Mouse (Mus musculus): ENCODE results near the gene Troap. TPM values are rescaled to one million over a fixed set of nuclear protein-coding genes. Genes with fewer than 3 reads are reported as not detected.

The Troap gene
- polyA plus RNA-seq, 2 experiments from 2014 or later = 3.6 to 4.4 TPM

- no peak for ATAC-seq
Observed at GRCm38 (mm10) chr15:99087253-99088075, 13.1 kb downstream of the Troap start, which contains the start of gene C1ql4. Gene C1ql4 (minus strand): TSS chr15:99087817.

GRCm38 (mm10) chr15:99088292-99088691, 13.9 kb downstream of the Troap start:
- ATAC-seq = peak; percentile 93

GRCm38 (mm10) chr15:99089069-99089468, 14.7 kb downstream of the Troap start:
- ATAC-seq = no peak

- ATAC-seq = no peak
Observed at GRCm38 (mm10) chr15:99092870-99093269, 18.5 kb downstream of the Troap start, which contains the start of gene Dnajc22. Gene Dnajc22 (plus strand): TSS chr15:99093170.

GRCm38 (mm10) chr15:99093291-99094258, 19.2 kb downstream of the Troap start:
- ATAC-seq = no peak

- no peak for ATAC-seq
Observed at GRCm38 (mm10) chr15:99094631-99095270, 20.4 kb downstream of the Troap start.

GRCm38 (mm10) chr15:99095356-99095755, 21.0 kb downstream of the Troap start:
- no peak for ATAC-seq

- no peak for ATAC-seq
Observed at GRCm38 (mm10) chr15:99096061-99096793, 21.9 kb downstream of the Troap start.

GRCm38 (mm10) chr15:99096831-99097500, 22.6 kb downstream of the Troap start:
- no peak for ATAC-seq

GRCm38 (mm10) chr15:99097840-99098492, 23.6 kb downstream of the Troap start:
- no peak for ATAC-seq

- no peak for ATAC-seq
Observed at GRCm38 (mm10) chr15:99098493-99098861, 24.1 kb downstream of the Troap start.

GRCm38 (mm10) chr15:99099139-99099556, 24.8 kb downstream of the Troap start:
- ATAC-seq = no peak

GRCm38 (mm10) chr15:99099984-99100383, 25.6 kb downstream of the Troap start:
- ATAC-seq = no peak

- ATAC-seq = no peak
Observed at GRCm38 (mm10) chr15:99105238-99105637, 30.9 kb downstream of the Troap start.

- no peak for ATAC-seq
Observed at GRCm38 (mm10) chr15:99107866-99108265, 33.5 kb downstream of the Troap start.

GRCm38 (mm10) chr15:99111139-99111538, 36.8 kb downstream of the Troap start:
- ATAC-seq = no peak

GRCm38 (mm10) chr15:99111809-99112208, 37.4 kb downstream of the Troap start:
- ATAC-seq = no peak

GRCm38 (mm10) chr15:99112843-99113395, 38.5 kb downstream of the Troap start:
- ATAC-seq = no peak

- ATAC-seq = no peak
Observed at GRCm38 (mm10) chr15:99113396-99113975, 39.1 kb downstream of the Troap start.

All from activated CD4-positive, CD25-positive, alpha-beta regulatory T cell, adult 4 months (primary cell).